Mouse (Mus musculus): ENCODE measurements around the gene Rnf10.

GRCm38 (mm10) chr5:115269969-115270368 is 2.7 kb downstream of the Rnf10 start:
- TF ChIP-seq CTCF (conservative IDR thresholded peaks at IDR 0.05; ENCODE audit: low read length) (no peak), POU5F1 (IDR thresholded peaks at IDR 0.05; ENCODE audit: borderline replicate concordance, low read length) (no peak), NANOG (IDR thresholded peaks at IDR 0.05; ENCODE audit: borderline replicate concordance, low read length) (no peak)
